Mouse (Mus musculus) midbrain, embryonic 13.5 days (tissue): ENCODE measurements at regions not wholly inside any gene's neighbourhood (a gene's known extent, or its start where the extent isn't known, plus 50 kb on each side); places are given as distances from the start of the nearest gene placed in this dataset.

Experiments used
- ATAC-seq: fragments of 200-750 bp; cut with Nextera tagmentation; 2 replicates; pipeline ENCODE4 v1.8.0; 2017; ENCODE audit warnings: mild to moderate bottlenecking, moderate TSS enrichment, moderate library complexity
- H3K27ac ChIP-seq: fragments of 300-500 bp; sonication (generic); 2 replicates; pipeline ENCODE4 v1.5.1; 2015; ENCODE audit warnings: inconsistent platforms, mild to moderate bottlenecking, moderate library complexity
- H3K27me3 ChIP-seq: fragments of 300-500 bp; sonication (generic); 2 replicates; pipeline ENCODE4 v1.6.1; 2015; ENCODE audit warnings: mild to moderate bottlenecking, inconsistent platforms
- H3K36me3 ChIP-seq: fragments of 300-500 bp; sonication (generic); 2 replicates; pipeline ENCODE4 v1.6.1; 2015; ENCODE audit warnings: mild to moderate bottlenecking, inconsistent platforms
- H3K4me1 ChIP-seq: fragments of 300-500 bp; sonication (generic); replicated peaks from 2 replicates; pipeline ENCODE4 v1.6.1; 2015; ENCODE audit warnings: inconsistent platforms
- H3K4me2 ChIP-seq: fragments of 300-500 bp; sonication (generic); replicated peaks from 2 replicates; pipeline ENCODE4 v1.6.1; 2015; ENCODE audit warnings: moderate library complexity, mild to moderate bottlenecking, inconsistent platforms
- H3K4me3 ChIP-seq: fragments of 300-500 bp; sonication (generic); replicated peaks from 2 replicates; pipeline ENCODE4 v1.5.1; 2015; ENCODE audit warnings: mild to moderate bottlenecking, inconsistent platforms
- H3K9ac ChIP-seq: fragments of 300-500 bp; sonication (generic); replicated peaks from 2 replicates; pipeline ENCODE4 v1.6.1; 2015; ENCODE audit warnings: mild to moderate bottlenecking, inconsistent platforms
- H3K9me3 ChIP-seq: fragments of 300-500 bp; sonication (generic); 2 replicates; pipeline ENCODE4 v1.6.1; 2016; ENCODE audit warnings: mild to moderate bottlenecking, inconsistent platforms
- WGBS: fragments of 180-500 bp; shearing (Covaris S2); methylation state at CpG from one replicate; pipeline ENCODE4 v1.1.7; 2015; 5-methylcytosine and 5-hydroxymethylcytosine counted together

GRCm38 (mm10) chr6:135526460-135527160, 164.3 kb downstream of the Emp1 start:
- peak; percentile 66 for ATAC-seq
- H3K4me3 ChIP-seq: no peak overlapping the region
- H3K27me3 ChIP-seq: peaks cover 18% of the 10 kb centered on the region
- WGBS: 83% methylated on average over 24 of the region's 24 CpGs
- peaks cover 17% of the 10 kb centered on the region for H3K4me1 ChIP-seq
- H3K9me3 ChIP-seq: no peaks in the 10 kb centered on the region
- no peak overlapping the region for H3K4me2 ChIP-seq
- H3K27ac ChIP-seq: no peak overlapping the region
- no peaks in the 10 kb centered on the region for H3K36me3 ChIP-seq
- H3K9ac ChIP-seq: no peak overlapping the region

DNA sequence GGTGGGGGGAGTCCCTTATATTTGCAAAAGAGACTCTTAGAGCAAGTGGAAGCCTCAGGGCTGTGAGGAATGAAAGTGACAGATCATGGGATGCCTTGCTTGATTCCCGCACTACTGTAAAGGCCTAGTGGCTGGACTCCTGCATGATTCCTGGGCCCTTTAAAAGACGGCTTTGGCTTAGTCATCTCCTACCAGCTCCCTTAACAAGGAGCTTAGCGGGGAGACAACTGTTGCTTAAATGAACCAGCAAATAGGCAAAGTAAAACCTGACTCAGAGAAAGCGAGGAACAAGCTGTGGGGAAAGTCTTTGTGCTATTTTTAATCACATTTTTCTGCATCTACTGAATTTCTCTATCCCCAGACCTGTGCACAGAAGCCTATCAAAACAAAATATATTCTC, 165.5 kb downstream of the Emp1 start:
- no peak for ATAC-seq
- 36% methylated on average over 4 of the region's 4 CpGs for WGBS

GRCm38 (mm10) chr6:135539791-135540646, 177.7 kb downstream of the Emp1 start:
- Histone ChIP-seq H3K4me3 (no peak overlapping the region), H3K9ac (no peak overlapping the region), H3K9me3 (no peaks in the 10 kb centered on the region), H3K27ac (no peak overlapping the region), H3K36me3 (no peaks in the 10 kb centered on the region), H3K4me2 (no peak overlapping the region), H3K27me3 (no peaks in the 10 kb centered on the region), H3K4me1 (peaks cover 22% of the 10 kb centered on the region)
- 42% methylated on average over 9 of the region's 9 CpGs for WGBS
- ATAC-seq: no peak

More for the DNA sequence above, 165.5 kb downstream of the Emp1 start:
- Histone ChIP-seq H3K9ac (no peak overlapping the region), H3K36me3 (no peaks in the 10 kb centered on the region), H3K27me3 (peaks cover 18% of the 10 kb centered on the region), H3K27ac (no peak overlapping the region), H3K4me1 (peaks cover 17% of the 10 kb centered on the region), H3K9me3 (no peaks in the 10 kb centered on the region), H3K4me2 (no peak overlapping the region), H3K4me3 (no peak overlapping the region)

GRCm38 (mm10) chr6:135541566-135541965, 179.2 kb downstream of the Emp1 start:
- H3K4me2 ChIP-seq: no peak overlapping the region
- H3K9ac ChIP-seq: no peak overlapping the region
- H3K27me3 ChIP-seq: no peaks in the 10 kb centered on the region
- no peak overlapping the region for H3K27ac ChIP-seq
- ATAC-seq: no peak
- WGBS: 71% methylated on average over 5 of the region's 5 CpGs
- no peak overlapping the region for H3K4me3 ChIP-seq
- peaks cover 22% of the 10 kb centered on the region for H3K4me1 ChIP-seq
- no peaks in the 10 kb centered on the region for H3K36me3 ChIP-seq
- H3K9me3 ChIP-seq: no peaks in the 10 kb centered on the region

DNA sequence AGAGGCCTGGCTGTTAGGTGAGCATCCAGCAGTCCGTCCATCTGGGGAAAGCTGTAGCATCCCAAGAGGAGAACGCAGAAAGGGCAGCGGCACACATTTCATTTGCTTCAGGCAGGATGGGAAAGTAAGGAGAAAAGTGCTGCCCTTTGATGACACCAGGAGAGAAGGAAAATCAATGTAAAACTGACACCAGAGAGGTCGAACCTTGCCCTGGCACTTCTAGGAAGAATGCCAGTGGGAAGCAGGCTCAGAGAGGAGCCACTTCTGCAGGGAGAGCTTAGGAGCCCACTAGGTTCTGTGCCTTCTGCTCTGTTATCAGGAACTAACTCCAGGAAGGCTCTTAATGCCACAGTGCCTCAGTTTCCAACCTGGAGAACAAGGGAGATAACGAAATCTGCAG, 180.0 kb downstream of the Emp1 start:
- WGBS: 63% methylated on average over 5 of the region's 5 CpGs
- no peaks in the 10 kb centered on the region for H3K9me3 ChIP-seq

DNA sequence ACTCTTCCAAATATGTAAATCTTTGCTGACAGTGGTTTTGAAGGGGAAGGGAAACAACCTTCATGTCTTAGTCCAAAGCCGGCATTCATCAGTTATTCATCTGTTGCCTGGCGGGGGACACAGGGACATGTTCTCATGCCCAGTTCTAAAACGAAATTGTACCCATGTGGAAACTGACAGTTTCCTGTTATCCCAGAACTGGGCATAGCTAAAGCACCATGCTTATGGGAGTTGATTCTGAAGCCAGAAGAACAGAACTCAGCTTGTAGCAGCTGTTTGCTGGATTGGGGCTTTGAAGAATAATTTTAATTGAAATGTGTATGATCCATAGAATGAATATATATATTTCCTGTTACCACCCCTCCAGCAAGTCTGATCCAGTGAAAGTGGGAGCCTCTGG, 181.0 kb downstream of the Emp1 start:
- H3K27ac ChIP-seq: no peak overlapping the region
- peaks cover 22% of the 10 kb centered on the region for H3K4me1 ChIP-seq
- WGBS: 77% methylated on average over 3 of the region's 3 CpGs

More for the DNA sequence above, 180.0 kb downstream of the Emp1 start:
- Histone ChIP-seq H3K27me3 (no peaks in the 10 kb centered on the region), H3K9ac (no peak overlapping the region), H3K4me3 (no peak overlapping the region), H3K27ac (no peak overlapping the region), H3K4me2 (no peak overlapping the region), H3K4me1 (peaks cover 22% of the 10 kb centered on the region), H3K36me3 (no peaks in the 10 kb centered on the region)
- ATAC-seq: no peak

DNA sequence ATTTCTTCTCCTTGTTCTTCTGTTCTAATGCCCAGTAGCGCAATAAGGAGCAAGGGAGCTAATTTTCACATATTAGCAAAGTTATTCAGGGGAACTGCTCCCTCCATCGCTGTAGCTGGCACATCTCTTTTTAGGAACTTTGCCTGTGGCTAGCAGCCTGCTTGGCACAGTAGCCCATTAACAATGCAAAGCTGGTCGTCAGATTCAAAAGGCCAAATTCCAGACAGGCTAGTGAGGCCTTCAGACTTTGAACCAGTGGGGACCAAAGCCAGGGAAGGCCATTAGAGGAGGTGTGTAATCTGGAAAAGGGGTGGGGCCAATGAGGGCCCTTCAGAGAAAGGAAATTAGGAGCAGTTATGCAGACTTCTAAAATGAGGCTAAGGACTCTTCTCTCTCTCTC, 181.5 kb downstream of the Emp1 start:
- Histone ChIP-seq H3K9me3 (no peaks in the 10 kb centered on the region), H3K27me3 (no peaks in the 10 kb centered on the region), H3K4me1 (peaks cover 22% of the 10 kb centered on the region), H3K4me2 (no peak overlapping the region), H3K36me3 (no peaks in the 10 kb centered on the region), H3K9ac (no peak overlapping the region), H3K4me3 (no peak overlapping the region), H3K27ac (no peak overlapping the region)
- 33% methylated on average over 3 of the region's 3 CpGs for WGBS
- 0 out of 2 replicates have a peak, but pooled peaks have one; percentile 11 for ATAC-seq

More for the DNA sequence above, 181.0 kb downstream of the Emp1 start:
- no peak for ATAC-seq
- Histone ChIP-seq H3K9ac (no peak overlapping the region), H3K36me3 (no peaks in the 10 kb centered on the region), H3K9me3 (no peaks in the 10 kb centered on the region), H3K27me3 (no peaks in the 10 kb centered on the region), H3K4me3 (no peak overlapping the region), H3K4me2 (no peak overlapping the region)

DNA sequence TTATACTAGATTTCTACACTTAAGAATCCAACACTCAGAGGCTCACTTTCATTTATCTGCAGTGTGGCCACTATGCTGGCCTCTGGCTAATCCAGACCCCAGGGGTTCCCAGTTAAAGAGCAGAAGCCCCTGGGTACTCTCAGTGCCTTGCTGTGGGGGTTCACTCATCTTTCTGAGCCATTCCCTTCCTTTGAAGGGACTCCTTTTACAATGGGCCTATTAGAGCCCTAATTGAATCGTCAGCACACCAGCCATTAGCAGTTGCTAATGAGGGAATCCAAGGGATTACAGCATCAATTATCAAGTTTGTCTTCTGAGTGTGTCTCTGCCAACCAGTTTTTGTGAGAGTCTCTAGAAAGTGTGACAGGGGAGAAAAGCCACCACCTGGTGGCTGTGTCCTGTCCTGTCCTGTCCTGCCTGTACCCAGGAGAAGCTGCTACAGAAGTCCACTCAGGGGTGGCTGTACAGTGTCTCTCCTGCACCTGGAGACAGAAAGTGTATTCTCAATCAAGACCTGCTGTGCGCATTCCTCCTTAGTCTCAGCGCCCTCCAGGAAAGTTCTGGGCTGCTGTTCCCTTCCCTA, 188.1 kb downstream of the Emp1 start:
- no peaks in the 10 kb centered on the region for H3K27me3 ChIP-seq
- no peak overlapping the region for H3K4me3 ChIP-seq
- H3K4me2 ChIP-seq: no peak overlapping the region
- no peaks in the 10 kb centered on the region for H3K36me3 ChIP-seq
- H3K4me1 ChIP-seq: 0 out of 2 replicates have a peak, but pooled peaks cover 4% of the 10 kb centered on the region
- no peak overlapping the region for H3K27ac ChIP-seq
- no peak overlapping the region for H3K9ac ChIP-seq
- no peaks in the 10 kb centered on the region for H3K9me3 ChIP-seq
- ATAC-seq: peak; percentile 77; the same call in 1 of the 2 replicates
- 48% methylated on average over 3 of the region's 3 CpGs for WGBS

GRCm38 (mm10) chr6:135552396-135552795, 190.1 kb downstream of the Emp1 start:
- Histone ChIP-seq H3K9ac (no peak overlapping the region), H3K4me2 (no peak overlapping the region), H3K4me1 (0 out of 2 replicates have a peak, but pooled peaks cover 4% of the 10 kb centered on the region), H3K4me3 (no peak overlapping the region), H3K27me3 (no peaks in the 10 kb centered on the region), H3K36me3 (no peaks in the 10 kb centered on the region), H3K9me3 (no peaks in the 10 kb centered on the region), H3K27ac (no peak overlapping the region)
- 81% methylated on average over 3 of the region's 3 CpGs for WGBS
- ATAC-seq: no peak

- Histone ChIP-seq H3K9ac (no peak overlapping the region), H3K4me2 (no peak overlapping the region), H3K36me3 (no peaks in the 10 kb centered on the region), H3K4me3 (no peak overlapping the region), H3K9me3 (no peaks in the 10 kb centered on the region), H3K27ac (peak overlapping the region; percentile 16; the same call in 1 of the 2 replicates), H3K4me1 (peaks cover 17% of the 10 kb centered on the region), H3K27me3 (no peaks in the 10 kb centered on the region)
- ATAC-seq: peak; percentile 98
- WGBS: 54% methylated on average over 5 of the region's 5 CpGs
Measured at GRCm38 (mm10) chr6:135559501-135559907, 197.2 kb downstream of the Emp1 start.

DNA sequence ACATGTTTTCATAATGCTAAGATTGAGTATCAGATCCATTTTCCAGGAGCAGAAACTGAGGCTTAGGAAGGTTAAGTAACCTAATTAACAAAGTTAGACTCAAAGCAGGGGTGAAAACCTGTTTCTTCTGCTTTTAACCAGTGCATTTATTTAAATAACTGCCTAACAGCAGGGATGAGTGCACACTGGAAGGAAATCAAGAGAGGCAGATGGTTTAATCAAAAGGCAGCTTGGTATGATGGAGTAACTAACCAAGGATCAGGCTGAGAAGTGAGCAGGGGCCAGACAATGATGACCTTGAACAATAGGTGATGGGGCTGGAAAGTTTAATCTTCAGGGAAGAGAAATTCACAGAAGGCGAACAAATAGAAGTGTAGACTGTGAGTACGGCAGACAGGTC, 199.9 kb downstream of the Emp1 start:
- H3K9ac ChIP-seq: no peak overlapping the region
- no peaks in the 10 kb centered on the region for H3K36me3 ChIP-seq
- H3K27ac ChIP-seq: no peak overlapping the region
- H3K9me3 ChIP-seq: no peaks in the 10 kb centered on the region
- H3K4me3 ChIP-seq: no peak overlapping the region
- 86% methylated on average over 2 of the region's 2 CpGs for WGBS
- ATAC-seq: no peak
- H3K27me3 ChIP-seq: no peaks in the 10 kb centered on the region
- no peak overlapping the region for H3K4me2 ChIP-seq
- peaks cover 17% of the 10 kb centered on the region for H3K4me1 ChIP-seq

DNA sequence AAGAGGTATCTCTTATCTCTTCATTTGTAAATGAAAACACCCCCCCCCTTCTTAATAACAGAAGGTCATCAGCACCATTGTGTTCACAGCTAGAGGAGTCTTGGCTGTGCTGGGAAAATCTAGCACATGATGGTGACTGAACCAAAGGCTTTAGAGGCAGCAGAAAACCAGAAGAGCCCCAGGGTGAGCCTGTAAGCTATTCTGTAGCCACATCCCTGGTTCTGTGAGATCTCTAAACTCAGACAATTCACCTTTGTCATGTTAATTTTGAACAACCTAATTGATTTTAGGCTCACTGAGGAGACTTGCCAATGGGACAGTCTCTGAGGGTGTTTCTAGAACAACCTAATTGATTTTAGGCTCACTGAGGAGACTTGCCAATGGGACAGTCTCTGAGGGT, 201.4 kb downstream of the Emp1 start:
- H3K27me3 ChIP-seq: no peaks in the 10 kb centered on the region
- no peak overlapping the region for H3K4me2 ChIP-seq
- H3K36me3 ChIP-seq: no peaks in the 10 kb centered on the region
- no peaks in the 10 kb centered on the region for H3K9me3 ChIP-seq
- peaks cover 16% of the 10 kb centered on the region for H3K4me1 ChIP-seq
- no peak overlapping the region for H3K27ac ChIP-seq
- no peak for ATAC-seq
- H3K4me3 ChIP-seq: no peak overlapping the region
- no peak overlapping the region for H3K9ac ChIP-seq
